Mouse (Mus musculus) embryonic fibroblast, embryonic 13.5 days (primary cell): Measurements from ENCODE around the gene Kmt2d. TPM values are rescaled to one million over a fixed set of nuclear protein-coding genes. Genes with fewer than 3 reads are reported as not detected.
"Not testable (repeated sequence)": the region's sequence is repeated elsewhere in the genome, so short reads cannot be mapped to it uniquely, and the experiment has no call there.

Experiments
- H3K27ac ChIP-seq: 2 replicates; pipeline ENCODE4 v1.5.1; 2012; ENCODE audit warnings: low read length, control low read depth, inconsistent platforms; ENCODE audit not compliant: insufficient read depth
- H3K4me1 ChIP-seq: 2 replicates; pipeline ENCODE4 v1.6.1; 2011; ENCODE audit warnings: low read length; ENCODE audit not compliant: control insufficient read depth, insufficient read depth
- H3K4me3 ChIP-seq: 2 replicates; pipeline ENCODE4 v1.5.1; 2011; ENCODE audit warnings: mild to moderate bottlenecking, control low read depth, low read length; ENCODE audit not compliant: insufficient read depth
- CTCF ChIP-seq: IDR thresholded peaks from 2 replicates; pipeline ENCODE4 v1.5.1; 2011; ENCODE audit warnings: mild to moderate bottlenecking, control low read depth, low read length, moderate library complexity, borderline replicate concordance; ENCODE audit not compliant: insufficient read depth
- POLR2A ChIP-seq: IDR thresholded peaks from 2 replicates; pipeline ENCODE4 v1.6.1; 2011; ENCODE audit warnings: low read depth, mild to moderate bottlenecking, control low read depth, low read length, moderate library complexity
- polyA plus RNA-seq: library from polyadenylated mRNA; stranded (reverse); fragments of >200 nt; gene quantifications from 2 replicates; pipeline ENCODE4 v1.2.4, GENCODE M21; 2011; ENCODE audit warnings: low read depth; ENCODE audit not compliant: missing spikeins, insufficient read length

Kmt2d gene
- polyA plus RNA-seq, 1 experiment: 28.0 TPM

DNA sequence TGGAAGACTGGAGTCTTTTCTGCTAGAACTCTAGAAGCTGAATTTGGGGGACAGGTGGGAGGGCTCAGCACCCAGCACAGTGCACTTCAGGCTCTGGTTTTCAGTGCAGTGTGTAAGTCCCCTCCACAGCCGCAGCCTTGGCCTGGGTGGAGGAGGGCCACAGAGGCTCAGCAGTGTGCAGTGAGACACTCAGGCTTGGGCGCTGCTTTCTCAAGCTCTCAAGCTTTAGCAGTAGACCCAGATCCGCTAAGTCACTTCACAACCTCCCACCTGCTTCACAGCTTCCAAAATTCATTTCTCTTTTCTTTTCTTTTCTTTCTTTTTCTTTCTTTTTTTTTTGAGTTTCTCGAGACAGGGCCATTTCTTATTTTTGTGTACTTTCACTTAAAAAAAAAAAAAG lies 50.1 kb downstream of the Kmt2d start:
- no peak overlapping the region for H3K4me3 ChIP-seq
- H3K4me1 ChIP-seq: no peaks in the 10 kb centered on the region
- TF ChIP-seq CTCF (no peak), POLR2A (no peak)
- no peak overlapping the region for H3K27ac ChIP-seq

DNA sequence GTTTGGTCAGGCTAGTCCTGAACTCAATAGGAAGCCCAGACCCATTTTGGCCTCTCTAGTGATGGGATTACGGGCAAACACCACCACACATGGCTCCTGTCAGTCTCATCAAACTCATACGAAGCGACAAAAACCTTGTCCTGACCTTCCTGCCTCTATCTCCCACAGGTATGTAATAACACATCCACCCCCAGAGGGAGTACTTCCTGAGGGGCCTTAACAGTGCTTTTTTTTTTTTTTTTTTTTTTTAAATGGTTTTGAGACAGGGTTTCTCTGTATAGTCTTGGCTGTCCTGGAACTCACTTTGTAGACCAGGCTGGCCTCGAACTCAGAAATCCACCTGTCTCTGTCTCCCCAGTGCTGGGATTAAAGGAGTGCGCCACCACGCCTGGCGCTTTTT lies 52.8 kb downstream of the Kmt2d start:
- TF ChIP-seq CTCF: no peak
- Histone ChIP-seq H3K4me1 (no peaks in the 10 kb centered on the region), H3K4me3 (no peak overlapping the region), H3K27ac (no peak overlapping the region)

DNA sequence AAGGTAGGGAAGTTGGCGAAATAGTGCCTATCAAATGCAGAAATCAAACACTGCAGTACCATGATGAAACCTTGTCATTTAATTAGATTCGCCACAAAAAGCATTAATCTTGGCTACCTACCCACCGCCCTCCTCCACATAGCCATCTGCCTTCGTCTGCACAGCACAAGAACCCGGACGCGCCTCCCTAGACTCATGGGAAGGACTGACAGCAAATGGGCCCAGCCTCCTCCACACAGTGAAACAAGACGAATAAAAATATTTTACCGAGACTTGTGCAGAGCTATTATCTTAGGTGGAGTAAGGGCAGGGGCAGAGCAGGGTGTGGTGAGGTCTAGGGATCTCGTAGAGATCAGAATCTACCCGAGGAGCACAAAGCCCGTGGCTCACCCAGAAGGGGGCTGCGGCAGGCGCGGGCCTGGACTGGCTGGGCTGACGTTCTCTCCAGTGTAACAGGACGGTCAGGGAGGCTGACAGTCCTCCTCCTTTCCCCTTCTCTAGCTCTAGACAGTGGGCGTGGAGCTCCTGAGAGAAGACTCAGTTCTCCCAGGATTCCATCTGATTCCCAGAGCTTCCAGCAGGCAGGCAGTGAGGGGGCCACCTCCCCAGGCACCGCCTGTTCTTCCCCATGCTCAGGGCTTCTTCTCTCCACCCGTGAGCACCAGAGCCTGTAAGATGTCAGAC lies 58.1 kb downstream of the Kmt2d start:
- H3K4me3 ChIP-seq: no peak overlapping the region
- no peak for TF ChIP-seq POLR2A
- no peak for TF ChIP-seq CTCF
- no peak overlapping the region for H3K27ac ChIP-seq
- peaks cover 6% of the 10 kb centered on the region for H3K4me1 ChIP-seq

DNA sequence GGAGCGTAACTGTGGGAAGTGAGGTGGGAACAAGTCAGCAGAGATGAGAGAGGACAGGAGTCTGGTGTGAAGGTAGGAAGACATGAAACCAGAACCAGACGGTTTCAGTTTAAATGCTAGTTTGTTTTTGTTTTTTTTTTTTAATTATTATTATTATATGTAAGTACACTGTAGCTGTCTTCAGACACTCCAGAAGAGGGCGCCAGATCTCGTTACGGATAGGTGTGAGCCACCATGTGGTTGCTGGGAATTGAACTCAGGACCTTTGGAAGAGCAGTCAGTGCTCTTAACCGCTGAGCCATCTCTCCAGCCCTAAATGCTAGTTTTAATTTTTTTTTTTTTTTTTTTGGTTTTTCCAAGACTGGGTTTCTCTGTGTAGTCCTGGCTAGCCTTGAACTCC lies 60.8 kb downstream of the Kmt2d start:
- not testable (repeated sequence) for H3K4me3 ChIP-seq, H3K4me1 ChIP-seq, H3K27ac ChIP-seq

DNA sequence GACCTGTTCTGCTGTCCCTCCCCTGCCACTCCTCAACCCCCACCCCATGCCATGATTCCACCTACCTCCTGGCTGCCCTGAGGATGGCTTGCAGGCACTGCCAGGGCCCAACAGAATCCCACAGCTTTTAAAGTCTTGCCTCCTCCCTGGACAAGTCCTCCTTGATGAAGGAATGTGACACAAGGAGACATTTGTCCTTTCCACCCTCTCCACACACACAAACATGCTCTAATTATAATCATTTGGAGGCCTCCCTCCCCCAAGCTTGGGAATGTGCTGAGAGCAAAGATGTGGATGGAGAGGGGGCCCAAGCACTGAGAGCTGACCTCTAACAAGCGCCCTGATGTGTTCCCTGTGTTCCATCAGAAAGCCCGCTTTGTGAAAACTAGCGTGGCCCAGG lies 61.6 kb downstream of the Kmt2d start, which contains the start of gene Ddn:
TSS of gene Ddn (minus strand) at position 101 of the 400 bp plus-strand sequence.
- H3K4me1 ChIP-seq: peaks cover 9% of the 10 kb centered on the region
- H3K27ac ChIP-seq: no peak within 1 kb of the TSS
- no peak within 1 kb of the TSS for H3K4me3 ChIP-seq
- no peak for TF ChIP-seq POLR2A
- TF ChIP-seq CTCF: no peak

DNA sequence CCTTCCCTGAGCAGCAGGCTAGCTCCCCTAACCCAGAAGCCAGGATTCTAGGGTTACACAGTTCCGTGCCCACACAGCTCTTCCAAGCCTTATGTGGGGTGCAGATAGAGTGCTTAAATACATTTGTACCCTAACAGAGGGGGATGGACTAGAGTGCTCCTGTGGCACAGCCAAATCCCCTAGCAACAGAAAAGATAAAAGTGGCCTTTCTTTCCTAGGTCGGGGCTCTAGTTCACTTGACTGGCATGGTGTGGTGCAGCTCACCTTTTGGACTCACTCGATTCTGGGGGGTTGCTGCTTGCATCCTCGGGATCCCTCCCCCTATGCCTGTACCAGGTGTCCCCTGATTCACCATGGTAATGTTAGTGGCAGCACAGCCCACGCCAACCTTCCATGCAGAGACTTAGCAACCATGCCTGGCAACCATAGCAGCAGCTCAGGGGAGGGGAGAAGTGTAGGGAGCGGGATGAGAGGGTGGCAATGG lies 62.3 kb downstream of the Kmt2d start:
- TF ChIP-seq CTCF: no peak
- H3K4me1 ChIP-seq: peaks cover 9% of the 10 kb centered on the region
- no peak overlapping the region for H3K4me3 ChIP-seq
- H3K27ac ChIP-seq: no peak overlapping the region

DNA sequence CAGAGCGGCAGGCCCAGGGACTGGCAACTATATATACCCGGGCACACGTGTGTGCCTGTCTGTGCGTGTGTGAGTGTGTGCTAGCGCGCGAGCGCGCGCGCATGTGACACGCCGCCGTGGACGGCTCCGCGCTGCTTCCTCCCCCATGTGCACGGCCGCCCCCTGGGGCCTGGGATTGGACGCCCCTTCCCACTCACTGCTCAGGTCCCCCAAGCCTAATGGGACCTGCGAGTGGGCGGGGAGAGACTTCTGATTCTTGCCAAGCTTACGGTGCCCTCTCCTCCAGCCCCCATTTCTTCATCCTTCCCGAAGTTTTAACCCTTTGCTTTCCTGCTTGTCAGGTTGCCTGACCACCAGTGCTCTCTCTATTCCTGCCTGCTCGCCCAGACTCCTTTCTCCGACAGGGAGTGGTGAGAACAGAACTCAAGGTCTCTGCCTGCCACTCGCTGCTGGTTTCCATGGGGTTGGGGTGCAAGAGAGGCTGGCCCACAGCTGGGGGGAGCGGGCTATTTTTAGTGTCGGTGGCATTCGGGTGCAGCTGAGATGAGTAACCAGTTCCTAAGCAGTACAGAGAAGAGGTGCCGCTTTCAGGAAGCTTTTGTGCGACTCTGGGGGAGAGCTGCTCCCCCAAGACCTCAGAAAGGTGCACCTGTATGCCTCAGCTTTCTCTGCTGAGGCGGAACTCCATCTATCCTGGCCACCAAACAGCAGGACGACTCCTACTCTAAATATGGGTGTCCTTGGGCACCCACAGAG lies 62.9 kb downstream of the Kmt2d start:
- TF ChIP-seq POLR2A (no peak), CTCF (no peak)
- peaks cover 9% of the 10 kb centered on the region for H3K4me1 ChIP-seq
- H3K4me3 ChIP-seq: peak overlapping the region; percentile 11; the same call in 1 of the 2 replicates
- no peak overlapping the region for H3K27ac ChIP-seq

DNA sequence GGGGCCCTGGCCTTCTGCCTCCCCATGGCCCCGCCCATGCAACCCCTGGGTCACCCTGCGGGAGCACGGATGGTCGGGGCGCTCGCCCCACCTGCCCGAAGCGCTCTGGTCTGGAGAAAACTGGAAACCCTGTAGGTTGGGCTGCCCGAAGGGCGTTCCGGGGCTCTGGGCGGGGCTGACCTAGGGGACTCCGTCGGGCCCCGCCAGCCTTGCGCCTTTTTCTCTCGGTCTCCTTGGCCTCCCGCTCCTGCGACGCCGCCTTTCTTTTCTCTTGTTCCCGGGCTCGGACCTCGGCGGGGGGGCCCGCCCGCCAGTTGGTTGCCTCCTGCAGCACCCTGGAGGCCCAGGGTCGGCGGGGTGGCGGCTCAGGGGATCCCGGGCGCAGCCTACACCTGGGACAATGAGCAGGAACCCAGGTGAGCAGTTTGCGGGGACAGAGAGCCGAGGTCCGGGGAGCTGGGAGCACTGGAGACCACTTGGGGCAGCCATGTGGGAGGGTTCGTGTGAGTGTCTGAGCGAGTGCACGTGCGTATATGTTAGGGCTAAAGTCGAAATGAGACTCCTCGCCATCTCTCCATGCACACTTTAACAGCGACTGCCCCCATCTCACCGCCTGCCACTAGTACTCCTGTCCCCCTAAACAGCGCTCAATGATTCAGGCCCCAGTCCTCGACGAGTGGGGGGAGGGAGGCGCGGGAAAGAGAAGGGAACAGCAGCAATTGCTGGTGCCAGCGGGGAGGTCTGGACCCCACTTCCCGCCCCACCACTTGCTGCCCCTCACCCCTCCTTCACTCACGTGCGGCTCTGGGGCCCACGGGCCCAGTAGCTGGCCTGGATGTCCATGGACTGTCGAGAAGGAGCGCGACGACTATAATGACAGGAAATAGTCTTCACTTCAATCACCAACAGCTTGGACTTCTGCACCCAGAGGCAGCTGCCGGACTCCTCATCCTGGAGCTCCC lies 63.9 kb downstream of the Kmt2d start:
- Histone ChIP-seq H3K4me3 (no peak overlapping the region), H3K27ac (no peak overlapping the region), H3K4me1 (peaks cover 9% of the 10 kb centered on the region)
- no peak for TF ChIP-seq POLR2A
- TF ChIP-seq CTCF: no peak

DNA sequence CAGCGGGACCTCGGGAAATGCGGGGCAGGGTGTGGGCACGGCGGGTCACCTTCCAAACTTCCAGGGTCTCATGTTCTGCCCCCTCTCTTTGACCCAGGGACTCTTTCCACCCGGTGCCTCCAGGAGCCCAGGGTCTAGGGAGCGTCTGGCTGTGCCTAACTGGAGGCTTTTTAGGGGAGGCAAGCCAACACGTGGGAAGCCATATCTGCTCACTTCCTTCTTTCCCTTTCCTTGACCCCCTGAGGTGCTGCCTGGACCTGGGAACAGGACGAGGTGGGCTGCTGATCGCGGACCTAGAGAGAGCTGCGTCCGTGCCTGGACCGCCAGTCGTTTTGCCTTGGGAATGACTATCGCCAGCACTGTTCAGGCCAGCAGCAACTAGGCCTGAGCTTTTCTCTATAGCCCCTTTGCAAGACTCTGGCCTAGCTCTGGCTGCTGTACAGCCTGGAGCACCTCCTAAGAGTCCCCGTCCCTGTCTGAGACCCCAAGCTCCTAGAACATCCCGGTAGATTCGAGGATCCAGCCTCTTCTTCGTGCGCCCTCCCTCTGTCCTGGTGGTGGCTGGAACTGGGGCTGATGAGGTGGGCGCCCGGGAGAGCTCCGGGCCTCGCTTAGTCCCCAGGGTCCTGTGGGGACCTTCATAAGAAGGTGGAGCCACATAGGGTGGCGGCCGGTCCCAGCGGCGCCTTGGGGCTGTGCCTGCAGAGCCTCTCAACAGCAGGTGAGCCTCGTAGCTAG lies 64.8 kb downstream of the Kmt2d start:
- TF ChIP-seq CTCF (no peak), POLR2A (no peak)
- peaks cover 9% of the 10 kb centered on the region for H3K4me1 ChIP-seq
- no peak overlapping the region for H3K4me3 ChIP-seq
- H3K27ac ChIP-seq: no peak overlapping the region
